Mouse (Mus musculus): ENCODE measurements at regions not wholly inside any gene's neighbourhood (a gene's known extent, or its start where the extent isn't known, plus 50 kb on each side); places are given as distances from the start of the nearest gene placed in this dataset.

DNA sequence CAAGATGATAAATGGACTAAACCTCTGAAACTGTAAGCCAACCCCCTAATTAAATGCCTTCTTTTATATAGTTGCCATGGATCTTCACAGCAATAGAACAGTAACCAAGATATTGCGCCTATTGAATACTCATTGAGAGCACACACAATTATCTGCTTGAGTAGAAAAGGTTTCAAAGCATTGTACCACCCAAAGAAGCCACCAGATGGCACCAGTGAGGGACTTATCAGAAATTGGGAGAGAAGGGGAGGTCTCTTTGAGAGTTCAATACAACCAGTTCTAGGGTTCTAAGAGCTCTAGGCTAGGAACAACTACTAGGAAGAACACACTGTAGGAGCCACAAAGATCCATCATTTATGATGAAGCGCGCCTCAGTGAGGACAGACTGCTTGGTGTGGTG is 217.2 kb upstream of the S100g start:
- H3K27ac ChIP-seq: no peak overlapping the region
- no peaks in the 10 kb centered on the region for H3K27me3 ChIP-seq (ENCODE audit: insufficient read depth, low read length)
- TF ChIP-seq CTCF (IDR thresholded peaks at IDR 0.05; ENCODE audit: low read depth): peak; percentile 53
- DNase-seq (ENCODE audit: low spot score) (no peak), ATAC-seq (replicated peaks; ENCODE audit: low FRiP score, low read depth) (no peak)
- 97% methylated on average over 3 of the region's 3 CpGs for WGBS
- no peaks in the 10 kb centered on the region for H3K36me3 ChIP-seq (ENCODE audit: insufficient read depth, low read length)
- H3K4me3 ChIP-seq (replicated peaks; ENCODE audit: low read depth, low read length): no peak overlapping the region
- H3K4me2 ChIP-seq (ENCODE audit: low read length): no peak overlapping the region
- no peak overlapping the region for H3K9ac ChIP-seq (ENCODE audit: low read depth, low read length)
- H3K9me3 ChIP-seq (replicated peaks; ENCODE audit: low read length): no peaks in the 10 kb centered on the region
- no peaks in the 10 kb centered on the region for H3K4me1 ChIP-seq (replicated peaks; ENCODE audit: insufficient read depth, low read length)

DNA sequence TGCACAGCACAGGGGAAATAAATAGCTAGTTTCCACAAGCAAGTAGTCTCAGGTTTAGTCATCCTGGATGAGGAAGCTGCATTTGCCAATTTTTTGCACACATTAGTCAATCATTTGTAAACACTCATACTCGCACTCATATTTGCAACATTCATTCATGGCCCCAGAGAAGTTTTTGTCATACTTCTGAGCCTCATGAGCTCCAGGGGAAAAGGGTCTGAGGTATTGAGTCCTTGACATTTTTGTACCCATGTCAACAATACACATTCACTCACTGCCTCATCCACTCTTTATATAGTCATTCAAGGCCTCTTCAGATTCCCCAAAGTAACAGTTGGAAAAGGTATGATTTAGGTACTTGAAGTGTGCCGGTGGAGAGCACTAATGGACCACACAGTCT is 200.4 kb upstream of the S100g start:
- Histone ChIP-seq H3K4me2 (ENCODE audit: low read length) (no peak overlapping the region), H3K4me1 (replicated peaks; ENCODE audit: insufficient read depth, low read length) (no peaks in the 10 kb centered on the region), H3K27ac (no peak overlapping the region), H3K4me3 (replicated peaks; ENCODE audit: low read depth, low read length) (no peak overlapping the region), H3K36me3 (ENCODE audit: insufficient read depth, low read length) (no peaks in the 10 kb centered on the region), H3K9ac (ENCODE audit: low read depth, low read length) (no peak overlapping the region), H3K9me3 (replicated peaks; ENCODE audit: low read length) (no peaks in the 10 kb centered on the region), H3K27me3 (ENCODE audit: insufficient read depth, low read length) (no peaks in the 10 kb centered on the region)
- ATAC-seq (replicated peaks; ENCODE audit: low FRiP score, low read depth) (no peak), DNase-seq (ENCODE audit: low spot score) (no peak)
- no peak for TF ChIP-seq CTCF (IDR thresholded peaks at IDR 0.05; ENCODE audit: low read depth)
- 87% methylated on average over 2 of the region's 2 CpGs for WGBS

DNA sequence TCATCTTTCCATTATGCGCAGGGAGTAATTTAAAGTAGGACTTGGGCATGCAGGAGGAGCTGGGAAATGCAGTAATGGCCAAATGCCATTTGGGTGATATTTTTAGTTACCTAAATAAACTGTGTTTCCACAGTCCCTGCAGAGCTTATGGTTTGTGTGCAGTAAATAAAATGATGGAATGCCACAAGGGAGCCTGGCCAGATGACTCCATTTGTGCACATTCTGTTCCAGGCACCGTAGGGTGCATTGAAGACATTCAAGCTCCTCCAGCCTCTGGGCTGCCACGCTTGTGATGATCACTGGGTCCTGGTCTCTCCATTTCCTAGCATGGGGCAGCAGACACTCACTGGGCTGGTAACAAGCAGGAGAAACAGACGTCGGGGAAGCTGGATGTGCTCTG is 190.9 kb upstream of the S100g start:
- TF ChIP-seq CTCF (IDR thresholded peaks at IDR 0.05; ENCODE audit: low read depth): no peak
- WGBS: 70% methylated on average over 5 of the region's 5 CpGs
- H3K9me3 ChIP-seq (replicated peaks; ENCODE audit: low read length): no peaks in the 10 kb centered on the region
- H3K4me3 ChIP-seq (replicated peaks; ENCODE audit: low read depth, low read length): no peak overlapping the region
- ATAC-seq (replicated peaks; ENCODE audit: low FRiP score, low read depth) (no peak), DNase-seq (ENCODE audit: low spot score) (no peak)
- 0 out of 2 replicates have a peak, but pooled peaks cover 2% of the 10 kb centered on the region for H3K27me3 ChIP-seq (ENCODE audit: insufficient read depth, low read length)
- H3K4me1 ChIP-seq (replicated peaks; ENCODE audit: insufficient read depth, low read length): no peaks in the 10 kb centered on the region
- H3K36me3 ChIP-seq (ENCODE audit: insufficient read depth, low read length): no peaks in the 10 kb centered on the region
- H3K4me2 ChIP-seq (ENCODE audit: low read length): no peak overlapping the region
- no peak overlapping the region for H3K27ac ChIP-seq
- no peak overlapping the region for H3K9ac ChIP-seq (ENCODE audit: low read depth, low read length)

DNA sequence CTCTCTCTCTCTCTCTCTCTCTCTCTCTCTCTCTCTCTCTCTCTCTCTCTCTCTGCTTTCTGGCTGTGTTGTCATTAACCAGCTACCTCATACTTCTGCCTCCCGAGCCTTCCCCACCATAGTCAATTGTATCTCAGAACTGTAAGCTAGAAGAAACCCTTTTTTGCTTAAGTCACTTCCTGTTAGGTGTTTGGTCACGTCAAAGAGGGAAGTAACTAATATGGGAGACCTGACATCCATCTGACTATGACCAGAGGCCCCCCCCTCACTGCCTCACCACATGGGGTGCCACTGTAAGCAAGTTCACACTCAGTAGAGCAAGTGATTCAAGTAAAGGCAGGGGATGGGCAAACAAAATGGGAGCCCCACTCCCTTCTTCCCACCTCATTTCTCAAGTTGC is 187.6 kb upstream of the S100g start:
- no peak overlapping the region for H3K4me2 ChIP-seq (ENCODE audit: low read length)
- 57% methylated on average over 2 of the region's 2 CpGs for WGBS
- no peak overlapping the region for H3K27ac ChIP-seq
- H3K9me3 ChIP-seq (replicated peaks; ENCODE audit: low read length): no peaks in the 10 kb centered on the region
- no peak for DNase-seq (ENCODE audit: low spot score)
- TF ChIP-seq CTCF (IDR thresholded peaks at IDR 0.05; ENCODE audit: low read depth): no peak
- ATAC-seq (replicated peaks; ENCODE audit: low FRiP score, low read depth): no peak
- H3K36me3 ChIP-seq (ENCODE audit: insufficient read depth, low read length): no peaks in the 10 kb centered on the region
- H3K9ac ChIP-seq (ENCODE audit: low read depth, low read length): no peak overlapping the region
- H3K4me3 ChIP-seq (replicated peaks; ENCODE audit: low read depth, low read length): no peak overlapping the region
- H3K4me1 ChIP-seq (replicated peaks; ENCODE audit: insufficient read depth, low read length): no peaks in the 10 kb centered on the region
- no peaks in the 10 kb centered on the region for H3K27me3 ChIP-seq (ENCODE audit: insufficient read depth, low read length)

DNA sequence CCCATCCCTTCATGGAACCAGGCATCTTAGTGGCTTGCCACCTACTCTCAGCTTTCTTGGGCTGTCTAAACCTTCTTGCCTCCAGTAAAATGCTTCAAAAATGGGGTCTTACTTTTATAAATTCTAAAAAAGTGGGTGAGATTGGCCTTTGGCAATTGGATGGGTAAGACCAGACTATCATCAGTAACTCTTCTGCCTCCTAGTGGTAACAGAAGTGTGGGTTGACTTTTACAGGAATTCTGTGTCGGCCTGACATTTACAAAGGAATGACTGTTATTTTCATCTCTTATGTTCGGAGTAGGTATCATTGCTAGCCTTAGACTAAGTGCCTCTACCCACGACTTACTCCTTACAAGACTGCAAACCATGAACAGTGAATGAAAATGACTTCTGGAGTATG is 180.1 kb upstream of the S100g start:
- ATAC-seq (replicated peaks; ENCODE audit: low FRiP score, low read depth) (no peak), DNase-seq (ENCODE audit: low spot score) (no peak)
- Histone ChIP-seq H3K9ac (ENCODE audit: low read depth, low read length) (no peak overlapping the region), H3K4me1 (replicated peaks; ENCODE audit: insufficient read depth, low read length) (no peaks in the 10 kb centered on the region), H3K27ac (no peak overlapping the region), H3K9me3 (replicated peaks; ENCODE audit: low read length) (no peaks in the 10 kb centered on the region), H3K4me3 (replicated peaks; ENCODE audit: low read depth, low read length) (no peak overlapping the region), H3K36me3 (ENCODE audit: insufficient read depth, low read length) (no peaks in the 10 kb centered on the region), H3K4me2 (ENCODE audit: low read length) (no peak overlapping the region), H3K27me3 (ENCODE audit: insufficient read depth, low read length) (no peaks in the 10 kb centered on the region)
- peak; percentile 39; the same call in 1 of the 2 replicates for TF ChIP-seq CTCF (IDR thresholded peaks at IDR 0.05; ENCODE audit: low read depth)
- WGBS: 68% methylated on average over 3 of the region's 3 CpGs

DNA sequence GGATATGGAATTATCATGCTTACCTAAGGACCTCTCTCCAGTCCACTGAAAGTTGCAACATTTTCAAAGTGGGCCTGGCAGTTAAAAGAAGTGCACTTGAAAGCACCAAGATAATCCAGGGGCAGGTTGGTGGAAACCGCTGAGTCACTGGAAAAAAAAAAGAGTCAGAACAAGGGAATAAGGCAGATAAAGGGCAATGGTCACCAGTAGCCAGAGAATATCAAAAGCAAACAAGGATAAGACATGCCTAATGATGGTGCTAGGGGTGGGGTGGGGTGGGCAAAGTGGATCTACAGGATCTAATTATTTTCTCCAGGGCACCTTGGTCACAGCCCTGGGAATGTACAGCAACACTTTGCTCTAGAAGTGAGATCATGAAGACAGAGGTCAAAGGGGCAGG is 175.1 kb upstream of the S100g start:
- Histone ChIP-seq H3K4me1 (replicated peaks; ENCODE audit: insufficient read depth, low read length) (no peaks in the 10 kb centered on the region), H3K4me2 (ENCODE audit: low read length) (no peak overlapping the region), H3K4me3 (replicated peaks; ENCODE audit: low read depth, low read length) (no peak overlapping the region), H3K36me3 (ENCODE audit: insufficient read depth, low read length) (no peaks in the 10 kb centered on the region), H3K9ac (ENCODE audit: low read depth, low read length) (no peak overlapping the region), H3K27ac (no peak overlapping the region), H3K9me3 (replicated peaks; ENCODE audit: low read length) (no peaks in the 10 kb centered on the region), H3K27me3 (ENCODE audit: insufficient read depth, low read length) (no peaks in the 10 kb centered on the region)
- no peak for TF ChIP-seq CTCF (IDR thresholded peaks at IDR 0.05; ENCODE audit: low read depth)
- DNase-seq (ENCODE audit: low spot score) (no peak), ATAC-seq (replicated peaks; ENCODE audit: low FRiP score, low read depth) (no peak)
- 74% methylated on average over 1 of the region's 1 CpGs for WGBS

DNA sequence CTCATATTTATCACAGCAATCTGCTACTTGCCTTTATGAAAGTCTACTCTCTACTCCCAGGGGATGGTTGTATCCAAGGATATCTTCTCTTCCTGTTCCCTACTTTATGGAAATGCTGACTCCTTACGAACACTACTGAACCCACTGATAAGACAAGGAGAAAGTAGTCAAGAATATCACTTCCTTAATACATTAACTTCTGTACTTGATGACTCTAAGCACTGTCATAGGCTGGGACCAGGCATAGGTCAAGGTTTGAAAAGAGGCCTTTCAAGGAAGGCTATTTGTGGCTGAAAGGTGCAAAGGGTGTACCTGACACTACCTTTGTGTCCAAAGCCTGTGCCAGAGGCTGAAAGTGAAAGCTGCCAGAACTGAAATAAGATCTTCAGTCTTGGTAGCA is 164.2 kb upstream of the S100g start:
- TF ChIP-seq CTCF (IDR thresholded peaks at IDR 0.05; ENCODE audit: low read depth): no peak
- Histone ChIP-seq H3K4me2 (ENCODE audit: low read length) (no peak overlapping the region), H3K36me3 (ENCODE audit: insufficient read depth, low read length) (no peaks in the 10 kb centered on the region), H3K9me3 (replicated peaks; ENCODE audit: low read length) (no peaks in the 10 kb centered on the region), H3K27ac (no peak overlapping the region), H3K4me3 (replicated peaks; ENCODE audit: low read depth, low read length) (no peak overlapping the region), H3K9ac (ENCODE audit: low read depth, low read length) (no peak overlapping the region), H3K4me1 (replicated peaks; ENCODE audit: insufficient read depth, low read length) (no peaks in the 10 kb centered on the region), H3K27me3 (ENCODE audit: insufficient read depth, low read length) (no peaks in the 10 kb centered on the region)
- DNase-seq (ENCODE audit: low spot score): no peak
- 85% methylated on average over 1 of the region's 1 CpGs for WGBS
- no peak for ATAC-seq (replicated peaks; ENCODE audit: low FRiP score, low read depth)

Measured in kidney, postnatal 0 days (tissue).